Mouse (Mus musculus) midbrain, postnatal 0 days (tissue): Measurements from ENCODE around the gene Faap20. TPM values are rescaled to one million over a fixed set of nuclear protein-coding genes. Genes with fewer than 3 reads are reported as not detected.

Experiments
- ATAC-seq: fragments of 200-750 bp; cut with Nextera tagmentation; 2 replicates; pipeline ENCODE4 v1.8.0; 2017; ENCODE audit warnings: moderate number of reproducible peaks, mild to moderate bottlenecking, moderate TSS enrichment, moderate library complexity; ENCODE audit not compliant: low FRiP score
- DNase-seq: peaks from one replicate; pipeline ENCODE4 v3.0.0-alpha.2; 2015; ENCODE audit warnings: low spot score
- H3K27ac ChIP-seq: fragments of 300-500 bp; sonication (generic); 2 replicates; pipeline ENCODE4 v1.5.1; 2014; ENCODE audit warnings: low read depth, mild to moderate bottlenecking, low read length, mixed read lengths
- H3K27me3 ChIP-seq: fragments of 300-500 bp; sonication (generic); 2 replicates; pipeline ENCODE4 v1.6.1; 2014; ENCODE audit warnings: low read length, control low read depth, mixed read lengths; ENCODE audit not compliant: insufficient read depth
- H3K36me3 ChIP-seq: fragments of 300-500 bp; sonication (generic); 2 replicates; pipeline ENCODE4 v1.6.1; 2014; ENCODE audit warnings: low read length, control low read depth, mixed read lengths; ENCODE audit not compliant: insufficient read depth
- H3K4me1 ChIP-seq: fragments of 300-500 bp; sonication (generic); 2 replicates; pipeline ENCODE4 v1.6.1; 2014; ENCODE audit warnings: mild to moderate bottlenecking, control low read depth, antibody characterized with exemption, low read length, mixed read lengths; ENCODE audit not compliant: insufficient read depth
- H3K4me2 ChIP-seq: fragments of 300-500 bp; sonication (generic); 2 replicates; pipeline ENCODE4 v1.6.1; 2014; ENCODE audit warnings: low read depth, mild to moderate bottlenecking, low read length, mixed read lengths; ENCODE audit not compliant: poor library complexity, severe bottlenecking
- H3K4me3 ChIP-seq: fragments of 300-500 bp; sonication (generic); 2 replicates; pipeline ENCODE4 v1.5.1; 2014; ENCODE audit warnings: low read depth, mild to moderate bottlenecking, low read length, moderate library complexity
- H3K9ac ChIP-seq: fragments of 300-500 bp; sonication (generic); replicated peaks from 2 replicates; pipeline ENCODE4 v1.6.1; 2014; ENCODE audit warnings: mild to moderate bottlenecking, low read length, moderate library complexity, mixed read lengths; ENCODE audit not compliant: poor library complexity, severe bottlenecking
- H3K9me3 ChIP-seq: fragments of 300-500 bp; sonication (generic); 2 replicates; pipeline ENCODE4 v1.6.1; 2016; ENCODE audit warnings: low read length, control low read depth
- CTCF ChIP-seq: IDR thresholded peaks from 2 replicates; pipeline ENCODE4 v1.5.1; 2016; ENCODE audit warnings: antibody characterized with exemption, mild to moderate bottlenecking
- WGBS: fragments of 180-500 bp; shearing (Covaris S2); extraction: QIAGEN DNeasy Blood & Tissue Kit; methylation state at CpG from one replicate; pipeline ENCODE4 v1.1.7; 2014; 5-methylcytosine and 5-hydroxymethylcytosine counted together
- polyA plus RNA-seq: library from polyadenylated mRNA; unstranded; fragments of >200 nt; fragmentation: Nextera tagmentation; extraction: Ambion mirVana; gene quantifications from 2 replicates; pipeline ENCODE4 v1.2.1, GENCODE M21; 2015
- total RNA-seq: library from RNA; depleted of rRNA; stranded (reverse); fragments of >200 nt; gene quantifications from 2 replicates; pipeline ENCODE4 v1.2.3, GENCODE M21; 2014

Faap20 gene
- total and polyA plus RNA-seq, 2 experiments from 2014 or later, result 48.7 to 56.6 TPM

DNA sequence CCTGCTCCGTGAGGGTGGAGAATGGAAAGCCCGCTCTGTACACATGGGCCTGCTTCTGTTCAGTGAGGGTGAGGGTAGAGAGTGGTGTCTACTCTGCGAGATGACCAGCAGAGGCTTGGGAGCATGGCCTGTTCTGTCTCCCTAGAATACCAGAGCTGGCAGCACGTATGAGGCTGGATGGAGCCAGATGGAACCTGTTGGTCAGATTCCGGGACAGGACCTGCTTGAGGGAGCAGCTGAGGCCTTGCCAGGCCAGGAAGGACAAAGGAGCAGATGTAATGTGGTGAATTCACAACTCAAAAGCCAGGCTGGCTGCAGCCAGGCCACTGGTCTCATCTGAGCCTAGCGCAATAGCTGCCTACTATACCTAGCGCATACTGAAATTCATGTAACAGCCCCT is 40.4 kb downstream of the Faap20 start:
- Histone ChIP-seq H3K4me1 (no peaks in the 10 kb centered on the region), H3K9me3 (no peaks in the 10 kb centered on the region), H3K27ac (no peak overlapping the region), H3K36me3 (peaks cover 18% of the 10 kb centered on the region), H3K4me3 (no peak overlapping the region), H3K27me3 (no peaks in the 10 kb centered on the region), H3K4me2 (no peak overlapping the region), H3K9ac (no peak overlapping the region)
- TF ChIP-seq CTCF, result no peak
- WGBS, result 88% methylated on average over 7 of the region's 7 CpGs
- DNase-seq, result no peak
- ATAC-seq, result no peak

GRCm38 (mm10) chr4:155292863-155293262 is 43.3 kb downstream of the Faap20 start:
- no peak for ATAC-seq
- peaks cover 9% of the 10 kb centered on the region; the same call in 1 of the 2 replicates for H3K36me3 ChIP-seq
- H3K27ac ChIP-seq, result no peak overlapping the region
- H3K27me3 ChIP-seq, result no peaks in the 10 kb centered on the region
- H3K4me1 ChIP-seq, result no peaks in the 10 kb centered on the region; the same call in 1 of the 2 replicates
- H3K9ac ChIP-seq, result no peak overlapping the region
- TF ChIP-seq CTCF, result no peak
- no peaks in the 10 kb centered on the region for H3K9me3 ChIP-seq
- no peak for DNase-seq
- H3K4me3 ChIP-seq, result no peak overlapping the region
- WGBS, result 91% methylated on average over 10 of the region's 10 CpGs
- H3K4me2 ChIP-seq, result no peak overlapping the region

GRCm38 (mm10) chr4:155294381-155294780 is 44.8 kb downstream of the Faap20 start:
- Histone ChIP-seq H3K9ac (no peak overlapping the region), H3K4me3 (no peak overlapping the region), H3K27ac (no peak overlapping the region), H3K4me1 (no peaks in the 10 kb centered on the region; the same call in 1 of the 2 replicates), H3K36me3 (peaks cover 6% of the 10 kb centered on the region; the same call in 1 of the 2 replicates), H3K9me3 (no peaks in the 10 kb centered on the region), H3K27me3 (no peaks in the 10 kb centered on the region), H3K4me2 (no peak overlapping the region)
- no peak for TF ChIP-seq CTCF
- no peak for DNase-seq
- WGBS, result 89% methylated on average over 14 of the region's 14 CpGs
- no peak for ATAC-seq

DNA sequence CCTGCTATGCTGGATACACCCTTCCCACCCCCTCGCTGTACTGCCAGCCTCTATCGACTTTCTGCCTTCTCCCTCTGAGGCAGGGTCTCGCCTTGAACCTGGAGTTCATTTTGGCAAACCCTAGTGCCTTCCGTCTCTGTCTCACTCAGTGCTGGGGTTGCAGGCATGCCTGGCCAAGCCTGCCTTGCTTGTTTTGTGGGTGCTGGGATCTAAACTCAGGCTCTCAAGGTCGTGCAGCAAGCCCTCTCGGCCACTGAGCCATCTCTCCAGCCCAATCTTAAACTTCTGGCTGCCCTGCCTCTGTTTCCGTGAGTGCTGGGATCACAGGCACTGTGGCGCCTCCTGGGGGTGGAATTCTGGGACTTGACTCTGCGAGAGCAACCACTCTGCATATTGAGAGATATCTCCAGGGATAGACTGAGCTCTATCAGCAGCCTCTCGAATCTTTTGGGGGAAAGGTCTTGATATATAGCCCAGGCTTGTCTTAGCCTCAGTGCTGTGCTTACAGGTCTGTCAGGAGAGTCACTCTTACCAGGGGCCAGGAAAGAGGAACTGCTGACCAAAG is 45.5 kb downstream of the Faap20 start:
- Histone ChIP-seq H3K27me3 (no peaks in the 10 kb centered on the region), H3K4me3 (no peak overlapping the region), H3K36me3 (peaks cover 6% of the 10 kb centered on the region; the same call in 1 of the 2 replicates), H3K4me2 (no peak overlapping the region), H3K9me3 (no peaks in the 10 kb centered on the region), H3K4me1 (no peaks in the 10 kb centered on the region; the same call in 1 of the 2 replicates), H3K9ac (no peak overlapping the region), H3K27ac (no peak overlapping the region)
- DNase-seq (no peak), ATAC-seq (no peak)
- TF ChIP-seq CTCF, result no peak; the same call in 1 of the 2 replicates
- WGBS, result 76% methylated on average over 10 of the region's 10 CpGs

DNA sequence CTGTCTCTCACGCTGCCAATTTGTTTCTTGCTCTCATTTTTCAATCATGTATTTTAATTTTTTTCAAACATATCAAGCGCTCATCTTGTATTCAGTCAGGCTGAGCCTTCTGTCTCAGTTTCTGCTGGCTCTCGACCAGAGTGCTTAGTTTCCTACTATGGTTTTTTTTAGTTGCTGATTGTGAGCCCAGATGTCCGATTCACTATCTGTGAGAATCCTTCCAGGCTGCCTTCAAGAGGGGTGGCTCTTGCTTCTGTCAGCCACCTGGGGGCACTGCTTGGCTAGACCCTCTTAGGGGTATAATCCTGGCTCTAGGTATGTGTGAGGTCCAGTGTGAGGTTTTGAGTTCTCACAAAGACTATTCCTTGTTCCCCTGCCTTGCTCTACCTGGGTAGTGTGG is 46.4 kb downstream of the Faap20 start:
- no peak overlapping the region for H3K27ac ChIP-seq

GRCm38 (mm10) chr4:155297057-155297456 is 47.5 kb downstream of the Faap20 start:
- 61% methylated on average over 2 of the region's 2 CpGs for WGBS
- Histone ChIP-seq H3K9ac (no peak overlapping the region), H3K27ac (no peak overlapping the region), H3K27me3 (no peaks in the 10 kb centered on the region), H3K4me1 (peaks cover 2% of the 10 kb centered on the region; the same call in 1 of the 2 replicates), H3K9me3 (no peaks in the 10 kb centered on the region), H3K4me2 (no peak overlapping the region), H3K36me3 (peaks cover 4% of the 10 kb centered on the region; the same call in 1 of the 2 replicates), H3K4me3 (no peak overlapping the region)
- ATAC-seq (no peak), DNase-seq (peak; percentile 61)
- peak; percentile 64 for TF ChIP-seq CTCF

More for the DNA sequence above, 46.4 kb downstream of the Faap20 start:
- Histone ChIP-seq H3K4me1 (no peaks in the 10 kb centered on the region; the same call in 1 of the 2 replicates), H3K4me3 (no peak overlapping the region), H3K9ac (no peak overlapping the region), H3K4me2 (no peak overlapping the region), H3K9me3 (no peaks in the 10 kb centered on the region), H3K27me3 (no peaks in the 10 kb centered on the region), H3K36me3 (peaks cover 4% of the 10 kb centered on the region; the same call in 1 of the 2 replicates)
- TF ChIP-seq CTCF, result peak; percentile 35
- ATAC-seq (no peak), DNase-seq (no peak)
- WGBS, result 68% methylated on average over 4 of the region's 4 CpGs
